Mouse (Mus musculus): ENCODE results near the gene Efna5.

Gene Efna5

GRCm38 (mm10) chr17:62744239-62744638 is 136.9 kb downstream of the Efna5 start:
- DNase-seq, result no peak

GRCm38 (mm10) chr17:62741702-62742101 is 139.4 kb downstream of the Efna5 start:
- DNase-seq, result no peak

GRCm38 (mm10) chr17:62741020-62741419 is 140.1 kb downstream of the Efna5 start:
- no peak for DNase-seq

DNA sequence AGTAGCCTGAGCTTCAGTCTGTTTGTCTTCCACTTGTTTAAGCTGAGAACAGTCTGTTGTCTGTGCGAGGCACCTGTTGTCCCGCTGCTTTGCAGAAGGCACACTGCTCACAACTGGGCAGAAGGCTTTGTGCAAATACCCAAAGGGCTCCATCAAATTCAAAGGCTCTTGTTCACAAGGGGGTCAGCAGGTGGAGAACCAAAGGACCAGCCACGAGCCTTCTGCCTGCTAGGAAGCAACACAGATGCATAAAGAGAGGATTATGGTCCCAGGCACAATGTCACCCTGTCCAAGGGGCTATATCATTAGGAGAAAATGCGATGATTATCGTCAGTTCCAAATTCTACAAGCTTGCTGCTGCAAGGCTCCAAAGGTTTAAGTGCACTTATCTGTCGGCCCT is 141.1 kb downstream of the Efna5 start:
- DNase-seq, result no peak

DNA sequence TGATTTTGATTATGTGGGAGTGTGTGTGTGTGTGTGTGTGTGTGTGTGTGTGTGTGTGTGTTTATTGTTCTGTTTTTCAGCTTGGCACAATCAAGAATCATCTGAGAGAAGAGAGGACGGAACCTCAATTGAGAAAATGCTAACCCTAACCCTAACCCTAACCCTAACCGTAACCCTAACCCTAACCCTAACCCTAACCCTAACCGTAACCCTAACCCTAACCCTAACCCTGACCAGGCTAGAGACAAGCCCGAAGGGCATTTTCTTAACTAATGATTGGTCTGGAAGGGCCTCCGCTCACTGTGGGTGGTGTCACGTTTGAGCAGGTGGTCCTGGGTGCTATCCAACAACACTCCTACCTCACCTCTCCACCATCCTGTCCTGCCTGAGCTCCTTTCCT is 143.7 kb downstream of the Efna5 start:
- DNase-seq, result no peak

GRCm38 (mm10) chr17:62735943-62736342 is 145.2 kb downstream of the Efna5 start:
- DNase-seq, result no peak

DNA sequence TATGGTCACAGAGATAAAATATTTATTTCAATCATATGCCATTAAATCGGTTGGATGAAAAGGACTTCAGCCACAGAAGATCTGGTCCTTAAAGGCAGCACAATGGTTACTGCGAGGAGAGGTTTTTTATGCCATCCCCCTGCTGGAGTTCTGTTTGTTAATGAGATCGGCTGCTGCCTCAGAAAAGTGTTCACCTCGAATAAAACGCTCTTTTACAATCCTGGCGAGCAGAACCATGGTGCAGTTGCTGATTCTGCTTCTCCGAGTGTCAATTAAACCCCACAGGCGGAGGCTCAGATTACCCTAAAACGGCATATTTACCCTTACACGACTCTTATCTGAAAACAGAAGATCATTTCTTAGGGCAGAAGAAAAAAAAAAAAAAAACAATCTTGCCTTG is 146.2 kb downstream of the Efna5 start:
- DNase-seq, result no peak

DNA sequence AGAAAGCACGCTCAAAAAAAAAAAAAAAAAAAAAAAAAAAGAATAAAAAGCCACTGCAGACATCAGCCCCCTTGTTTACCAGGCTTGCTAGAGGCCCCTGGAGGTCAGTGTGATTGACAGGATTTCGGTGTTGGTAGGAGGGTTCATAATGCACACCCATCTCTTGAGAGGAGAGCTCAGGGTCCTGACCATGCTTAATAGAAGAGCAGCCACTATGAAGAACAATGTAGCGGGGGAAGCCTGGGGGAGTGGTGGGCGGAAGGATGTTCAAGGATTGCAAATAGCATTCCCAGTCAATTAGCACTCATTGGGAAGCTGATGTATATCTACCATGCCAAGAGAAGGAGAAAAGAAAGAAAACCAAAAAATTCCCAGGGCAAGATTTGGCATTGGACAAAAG is 147.1 kb downstream of the Efna5 start:
- DNase-seq, result no peak

GRCm38 (mm10) chr17:62729754-62730470 is 151.2 kb downstream of the Efna5 start:
- no peak for DNase-seq

DNA sequence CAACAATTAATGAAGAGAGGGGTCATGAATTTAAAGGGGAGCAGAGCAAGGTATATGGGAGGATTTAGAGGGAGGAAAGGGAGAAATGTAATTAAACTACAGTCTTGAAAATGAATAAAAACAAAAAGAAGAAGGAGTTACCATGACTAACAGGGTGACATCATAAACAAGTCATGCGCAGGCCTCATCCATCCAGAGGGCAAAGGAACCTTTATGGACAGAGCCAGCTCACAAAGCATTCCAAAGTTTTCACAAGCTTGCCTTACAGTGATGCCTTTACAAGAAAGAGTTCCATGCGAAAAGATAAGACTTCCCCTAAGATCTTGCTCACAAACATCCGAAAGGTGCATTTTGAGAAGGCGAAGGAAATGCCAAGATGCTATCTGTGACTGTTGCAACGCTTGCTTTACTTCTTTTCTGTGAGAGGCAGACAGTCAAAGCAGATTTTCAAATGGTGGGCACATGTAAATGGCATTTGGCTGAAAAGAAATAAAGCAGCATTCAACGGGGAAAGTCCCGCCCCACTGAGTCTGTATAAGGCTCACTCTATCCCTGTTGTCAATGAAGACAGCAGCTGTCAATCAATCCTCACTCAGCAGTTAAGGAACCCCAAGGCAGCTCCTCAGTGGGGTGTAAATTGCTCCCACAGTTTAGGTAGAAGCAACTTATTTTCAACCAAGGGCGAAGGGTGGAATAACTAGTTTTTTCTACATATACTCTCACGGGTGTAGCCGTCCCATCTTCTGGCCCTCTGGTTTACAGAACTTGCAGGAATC is 152.8 kb downstream of the Efna5 start:
- DNase-seq, result no peak

- DNase-seq, result no peak
Measured at GRCm38 (mm10) chr17:62726102-62726501, 155.0 kb downstream of the Efna5 start.

DNA sequence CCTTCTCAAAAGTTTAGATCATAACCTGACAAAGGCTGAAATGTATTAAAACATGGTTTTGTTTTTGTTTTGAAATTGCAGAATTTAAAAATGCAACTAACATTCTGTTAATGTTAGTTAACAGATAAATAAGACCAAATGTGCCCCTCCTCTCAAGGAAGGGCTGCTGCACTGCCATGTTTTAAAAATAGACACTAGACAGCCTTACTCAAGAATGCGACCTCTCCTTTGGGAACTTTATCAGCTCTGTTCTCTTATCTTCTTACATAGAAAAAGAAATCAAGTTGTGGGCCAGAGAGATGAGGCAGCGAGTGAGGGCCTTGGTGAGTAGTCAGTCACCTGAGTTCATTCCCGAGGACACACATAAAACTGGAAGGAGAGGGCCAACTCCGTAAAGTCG is 158.2 kb downstream of the Efna5 start:
- DNase-seq, result no peak

- no peak for DNase-seq
Measured at GRCm38 (mm10) chr17:62721595-62721994, 159.5 kb downstream of the Efna5 start.

- no peak for DNase-seq
Measured at GRCm38 (mm10) chr17:62720740-62721450, 160.2 kb downstream of the Efna5 start.

GRCm38 (mm10) chr17:62717426-62718131 is 163.5 kb downstream of the Efna5 start:
- DNase-seq, result no peak

GRCm38 (mm10) chr17:62713455-62713854 is 167.7 kb downstream of the Efna5 start:
- DNase-seq, result no peak

DNA sequence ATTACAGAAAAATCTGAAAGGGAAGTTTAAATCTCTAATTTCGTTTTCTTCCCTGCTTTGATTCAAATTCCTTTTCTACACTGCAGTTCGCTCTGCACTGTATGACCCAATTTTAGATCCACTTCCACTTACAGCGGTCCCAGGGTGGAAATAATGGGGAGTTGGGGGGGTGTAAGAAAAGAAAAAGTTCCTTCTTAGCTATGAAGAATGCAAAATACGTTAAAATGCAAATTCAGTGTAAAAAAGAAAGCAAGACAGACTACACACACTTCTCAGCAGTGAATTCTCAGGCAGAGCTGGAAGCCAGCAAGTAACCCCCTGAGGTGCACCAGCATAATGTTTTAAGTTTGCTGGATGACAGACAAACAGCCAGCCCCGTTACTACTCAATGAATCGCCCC is 174.7 kb downstream of the Efna5 start:
- DNase-seq, result no peak

GRCm38 (mm10) chr17:62702020-62702814 is 178.9 kb downstream of the Efna5 start:
- DNase-seq, result no peak

DNA sequence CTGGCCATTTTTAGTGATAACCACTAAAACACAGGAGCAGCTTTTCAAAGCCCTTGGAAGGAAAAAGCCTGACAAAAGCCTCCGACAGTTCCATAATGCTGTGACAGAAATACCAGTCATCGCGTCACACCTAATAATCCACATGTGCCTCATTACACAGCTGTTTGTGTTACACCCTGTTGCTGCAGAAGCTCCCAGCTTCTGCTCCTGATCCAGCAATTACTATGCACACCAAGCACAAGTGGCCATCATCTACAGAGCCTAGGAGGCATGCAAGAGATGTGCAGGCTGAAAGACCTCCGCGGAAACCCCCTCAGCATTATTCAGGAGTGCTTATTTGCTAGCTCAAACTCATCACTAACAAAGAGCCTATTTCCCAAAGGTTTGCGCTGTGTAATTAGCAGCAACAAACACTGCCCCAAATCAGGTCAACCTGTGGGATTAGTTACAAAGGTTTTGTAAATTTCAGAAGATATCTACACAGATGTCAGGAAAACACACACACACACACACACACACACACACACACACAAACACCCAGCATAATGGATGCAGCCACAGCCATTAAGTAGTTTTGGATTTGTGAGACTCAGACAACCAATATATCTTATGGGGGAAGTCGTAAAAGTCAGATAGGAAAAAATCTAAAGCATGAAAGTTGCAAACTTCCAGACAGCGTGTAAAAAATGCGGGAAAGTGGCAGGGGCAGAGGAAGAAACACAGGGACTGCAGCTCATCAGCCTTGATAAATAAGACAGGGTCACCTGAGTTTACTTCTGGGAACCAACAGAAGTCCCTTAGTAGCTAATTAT is 180.1 kb downstream of the Efna5 start:
- DNase-seq, result no peak

DNA sequence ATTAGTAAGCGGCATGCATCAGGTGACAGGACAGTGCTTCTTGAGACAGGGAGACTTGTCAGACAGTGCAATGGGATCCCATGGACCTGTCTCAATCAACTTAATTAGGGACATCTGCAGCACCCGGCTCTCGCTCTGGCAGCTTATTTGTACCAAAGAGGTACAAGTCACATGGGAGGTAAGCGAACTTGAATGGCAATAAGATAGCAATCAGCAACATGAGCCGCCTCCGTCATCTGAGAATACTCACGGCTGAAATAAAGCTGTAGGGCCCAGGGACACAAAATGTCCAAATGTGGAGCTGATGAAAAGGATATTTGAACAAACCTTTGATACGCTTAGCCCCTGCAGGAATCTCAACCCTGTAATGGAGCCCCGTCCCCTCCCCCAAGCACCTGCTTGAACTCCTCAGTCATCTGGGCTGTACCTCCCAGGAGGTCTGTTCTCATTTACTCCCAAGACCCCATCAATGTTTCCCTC is 186.1 kb downstream of the Efna5 start:
- DNase-seq, result no peak

DNA sequence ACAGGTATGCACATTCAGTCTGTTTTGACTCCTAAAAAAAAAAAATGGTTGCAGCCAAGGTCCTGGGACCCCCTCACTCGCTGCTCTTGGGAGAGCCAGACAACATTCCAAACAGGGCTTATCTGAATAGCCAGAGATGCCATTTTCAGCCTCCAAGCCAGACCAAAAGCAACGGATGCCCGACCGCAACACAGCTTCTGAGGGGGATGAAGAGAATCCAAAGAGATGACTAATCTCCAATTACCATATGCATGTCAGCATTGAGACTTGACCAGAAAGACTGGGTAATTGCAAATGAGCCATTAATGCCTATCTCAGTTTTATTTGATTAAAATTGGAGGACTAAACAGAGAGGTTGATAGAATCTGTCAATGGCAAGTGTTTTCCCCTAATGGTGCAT is 188.9 kb downstream of the Efna5 start:
- DNase-seq, result no peak
